Mouse (Mus musculus): ENCODE data around the gene Arpc2. TPM values are rescaled to one million over a fixed set of nuclear protein-coding genes. Genes with fewer than 3 reads are reported as not detected.

Gene Arpc2
- polyA plus RNA-seq, 1 experiment from 2014 or later, result 436 TPM

MicroRNAs encoded within 50 kb of the gene (microRNA counts, 519-probe panel; counts per million panel counts)
- not detected for microRNA mmu-miR-1928

Small RNA genes lying within 50 kb of the gene (microRNA-seq; reads per million reads assigned to microRNA genes)
- not detected for gene Mir1928

Other genes starting within 250 kb of the Arpc2 start
- gene Tns1, start 111.6 kb upstream of the Arpc2 start, polyA plus RNA-seq (2014; fragmentation: Nextera tagmentation; extraction: Ambion mirVana), result 27.2 and 28.7 TPM in 2 replicates
- gene Rufy4, start 110.5 kb upstream of the Arpc2 start, polyA plus RNA-seq (2014; fragmentation: Nextera tagmentation; extraction: Ambion mirVana), result 0.08 and 0.42 TPM in 2 replicates
- gene Cxcr2, start 82.1 kb upstream of the Arpc2 start, polyA plus RNA-seq (2014; fragmentation: Nextera tagmentation; extraction: Ambion mirVana), result 0.15 and 0.19 TPM in 2 replicates
- gene Cxcr1, start 41.5 kb upstream of the Arpc2 start, polyA plus RNA-seq (2014; fragmentation: Nextera tagmentation; extraction: Ambion mirVana), result not detected in 2 replicates
- 9.1 and 10.7 TPM in 2 replicates for gene Gpbar1, start 42.5 kb downstream of the Arpc2 start, polyA plus RNA-seq (2014; fragmentation: Nextera tagmentation; extraction: Ambion mirVana)
- gene Aamp, start 48.7 kb downstream of the Arpc2 start, polyA plus RNA-seq (2014; fragmentation: Nextera tagmentation; extraction: Ambion mirVana), result 252 and 269 TPM in 2 replicates
- gene Pnkd, start 48.8 kb downstream of the Arpc2 start, polyA plus RNA-seq (2014; fragmentation: Nextera tagmentation; extraction: Ambion mirVana), result 139 and 142 TPM in 2 replicates
- gene Tmbim1, start 69.5 kb downstream of the Arpc2 start, polyA plus RNA-seq (2014; fragmentation: Nextera tagmentation; extraction: Ambion mirVana), result 36.4 and 42.6 TPM in 2 replicates
- gene Catip, start 126.0 kb downstream of the Arpc2 start, polyA plus RNA-seq (2014; fragmentation: Nextera tagmentation; extraction: Ambion mirVana), result 0.60 and 0.82 TPM in 2 replicates
- gene Slc11a1, start 139.1 kb downstream of the Arpc2 start, polyA plus RNA-seq (2014; fragmentation: Nextera tagmentation; extraction: Ambion mirVana), result 5.9 and 6.6 TPM in 2 replicates
- gene Ctdsp1, start 155.4 kb downstream of the Arpc2 start, polyA plus RNA-seq (2014; fragmentation: Nextera tagmentation; extraction: Ambion mirVana), result 86.8 and 87.1 TPM in 2 replicates
- 58.1 and 64.7 TPM in 2 replicates for gene Vil1, start 173.3 kb downstream of the Arpc2 start, polyA plus RNA-seq (2014; fragmentation: Nextera tagmentation; extraction: Ambion mirVana)

All from intestine, embryonic 14.5 days (tissue).